Mouse (Mus musculus): ENCODE measurements around the gene Bod1. TPM values are rescaled to one million over a fixed set of nuclear protein-coding genes. Genes with fewer than 3 reads are reported as not detected.

Bod1 gene
- total RNA-seq (2014; rRNA removed) (123 and 131 TPM in 2 replicates), polyA plus RNA-seq (2015; fragmentation: Nextera tagmentation; extraction: Ambion mirVana) (147 and 160 TPM in 2 replicates)

DNA sequence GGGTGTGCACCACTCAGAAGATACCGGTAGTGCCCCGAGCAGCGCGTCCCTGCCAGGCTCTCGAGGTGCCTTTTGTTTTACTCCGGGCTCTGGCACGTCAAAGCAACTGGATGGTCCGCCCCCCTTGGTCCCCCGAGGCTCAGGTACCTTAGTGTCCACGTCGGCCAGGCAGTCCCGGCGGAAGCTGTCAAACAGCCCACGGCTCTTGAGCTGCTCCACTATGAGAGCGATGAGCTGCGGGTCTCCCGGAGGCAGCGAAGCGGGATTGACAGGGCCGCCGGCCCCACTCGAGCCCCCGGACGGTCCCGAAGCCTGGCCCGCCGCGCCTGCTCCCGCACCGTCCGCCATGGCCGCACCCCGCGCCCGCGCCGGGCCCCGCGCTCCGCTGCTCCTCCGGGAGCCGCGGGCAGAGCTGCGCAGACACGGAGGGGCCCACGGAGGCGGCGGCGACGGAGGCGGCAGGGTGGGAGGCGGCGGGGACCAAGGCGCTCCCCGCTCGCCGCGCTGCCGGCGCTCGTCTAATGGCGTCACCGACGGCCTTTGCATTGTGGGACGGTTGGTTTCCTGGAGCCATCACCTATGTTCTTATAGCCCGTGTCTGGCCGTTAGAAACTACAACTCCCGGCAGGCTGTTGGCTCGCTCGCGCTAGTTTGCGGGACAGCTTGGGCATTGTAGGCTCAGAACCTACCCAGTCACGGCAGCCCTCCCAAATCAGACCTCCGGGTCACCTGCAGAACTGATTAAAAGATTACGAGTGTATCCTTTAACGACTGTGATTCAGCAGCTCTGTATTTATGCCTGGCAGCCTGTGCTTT, at the start of gene Bod1:
Gene Bod1, minus strand, starts transcription at position 532 of the 816 bp plus-strand sequence.
- WGBS: under 1% methylated on average over 73 of the region's 76 CpGs
- ATAC-seq (peak; percentile 98), DNase-seq (peak; percentile 97)
- peak within 1 kb of the TSS; percentile 75 for H3K27ac ChIP-seq (ENCODE audit: low read depth, low read length)
- H3K27me3 ChIP-seq (ENCODE audit: insufficient read depth, low read length): no peaks in the 10 kb centered on the region
- H3K4me2 ChIP-seq (ENCODE audit: low read depth): peak within 1 kb of the TSS; percentile 66
- H3K4me1 ChIP-seq (ENCODE audit: insufficient read depth): peaks cover 9% of the 10 kb centered on the region
- peak within 1 kb of the TSS; percentile 80 for H3K4me3 ChIP-seq (ENCODE audit: low read depth, low read length)
- no peak for TF ChIP-seq CTCF (IDR thresholded peaks at IDR 0.05; ENCODE audit: low read depth)
- H3K9ac ChIP-seq: peak within 1 kb of the TSS; percentile 91
- no peaks in the 10 kb centered on the region for H3K9me3 ChIP-seq (ENCODE audit: low read length)
- peaks cover 22% of the 10 kb centered on the region for H3K36me3 ChIP-seq (ENCODE audit: insufficient read depth)

DNA sequence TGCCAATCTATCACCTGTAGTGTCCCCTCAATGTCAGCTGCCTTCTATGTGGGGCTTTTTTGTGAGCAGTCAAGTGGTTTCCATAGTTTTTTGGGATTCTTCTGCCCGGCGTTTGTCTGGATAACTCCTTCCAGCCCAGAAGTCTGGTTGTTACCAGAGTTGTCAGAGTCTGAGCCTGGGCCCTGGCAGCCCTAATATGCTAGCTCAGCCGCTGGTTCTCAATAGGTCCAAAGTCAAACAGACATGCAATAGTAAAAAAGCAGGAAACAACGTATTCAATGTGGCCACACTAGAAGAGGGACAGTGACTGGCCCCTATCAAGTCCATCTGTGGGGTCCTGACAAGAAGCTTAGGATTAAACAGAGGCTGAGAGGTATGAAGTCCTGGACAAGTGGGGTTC, 47.4 kb upstream of the Bod1 start:
- no peak for ATAC-seq
- no peak overlapping the region for H3K27ac ChIP-seq (ENCODE audit: low read depth, low read length)
- H3K4me3 ChIP-seq (ENCODE audit: low read depth, low read length): no peak overlapping the region
- no peak overlapping the region for H3K4me2 ChIP-seq (ENCODE audit: low read depth)
- WGBS: 89% methylated on average over 4 of the region's 4 CpGs
- no peaks in the 10 kb centered on the region for H3K27me3 ChIP-seq (ENCODE audit: insufficient read depth, low read length)
- H3K4me1 ChIP-seq (ENCODE audit: insufficient read depth): no peaks in the 10 kb centered on the region
- no peaks in the 10 kb centered on the region for H3K9me3 ChIP-seq (ENCODE audit: low read length)
- no peak for DNase-seq
- H3K9ac ChIP-seq: no peak overlapping the region
- TF ChIP-seq CTCF (IDR thresholded peaks at IDR 0.05; ENCODE audit: low read depth): no peak
- H3K36me3 ChIP-seq (ENCODE audit: insufficient read depth): no peaks in the 10 kb centered on the region

DNA sequence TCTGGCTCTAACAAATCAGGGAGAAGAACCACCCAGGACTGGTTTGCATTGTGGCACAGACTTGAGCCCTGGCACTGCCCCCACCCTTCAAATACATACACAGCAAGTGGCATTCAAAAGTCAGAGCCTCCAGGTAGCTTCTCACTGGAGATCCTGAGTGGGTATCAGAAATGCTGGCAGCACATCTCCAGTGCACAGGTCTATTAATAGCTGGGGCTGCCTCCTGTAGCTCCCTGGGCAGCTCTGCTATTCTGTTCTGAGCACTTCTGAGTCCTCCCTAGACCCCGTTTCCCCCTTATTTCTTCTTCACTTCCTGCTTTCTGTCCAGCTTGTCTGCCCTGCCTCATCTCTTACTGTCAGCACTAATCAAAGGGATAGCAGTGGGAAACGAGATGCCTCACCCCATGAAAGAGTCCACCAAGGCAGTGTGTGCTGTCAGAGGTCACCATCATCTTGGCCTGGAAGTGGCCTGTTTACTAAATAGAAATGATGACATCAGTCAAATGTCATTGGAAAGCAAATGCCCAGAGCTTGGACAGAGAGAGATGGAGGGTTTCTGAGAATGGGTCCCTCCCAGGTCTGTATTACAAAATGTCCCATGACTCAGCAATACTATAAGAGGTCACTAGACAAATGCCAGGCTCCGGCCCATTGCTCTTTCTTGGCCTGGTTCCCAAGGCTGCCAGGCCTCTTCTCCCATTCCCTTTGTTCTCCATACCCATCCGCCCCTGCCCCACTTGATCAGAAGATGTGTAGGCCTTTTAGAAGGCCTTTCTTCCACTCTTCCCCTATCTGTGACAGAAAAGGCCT, 46.4 kb upstream of the Bod1 start:
- H3K9me3 ChIP-seq (ENCODE audit: low read length): no peaks in the 10 kb centered on the region
- no peak overlapping the region for H3K4me3 ChIP-seq (ENCODE audit: low read depth, low read length)
- no peaks in the 10 kb centered on the region for H3K36me3 ChIP-seq (ENCODE audit: insufficient read depth)
- no peak overlapping the region for H3K4me2 ChIP-seq (ENCODE audit: low read depth)
- H3K4me1 ChIP-seq (ENCODE audit: insufficient read depth): no peaks in the 10 kb centered on the region
- TF ChIP-seq CTCF (IDR thresholded peaks at IDR 0.05; ENCODE audit: low read depth): no peak
- WGBS: 68% methylated on average over 4 of the region's 4 CpGs
- H3K27me3 ChIP-seq (ENCODE audit: insufficient read depth, low read length): no peaks in the 10 kb centered on the region
- H3K9ac ChIP-seq: no peak overlapping the region
- no peak overlapping the region for H3K27ac ChIP-seq (ENCODE audit: low read depth, low read length)
- no peak for DNase-seq
- ATAC-seq: no peak

DNA sequence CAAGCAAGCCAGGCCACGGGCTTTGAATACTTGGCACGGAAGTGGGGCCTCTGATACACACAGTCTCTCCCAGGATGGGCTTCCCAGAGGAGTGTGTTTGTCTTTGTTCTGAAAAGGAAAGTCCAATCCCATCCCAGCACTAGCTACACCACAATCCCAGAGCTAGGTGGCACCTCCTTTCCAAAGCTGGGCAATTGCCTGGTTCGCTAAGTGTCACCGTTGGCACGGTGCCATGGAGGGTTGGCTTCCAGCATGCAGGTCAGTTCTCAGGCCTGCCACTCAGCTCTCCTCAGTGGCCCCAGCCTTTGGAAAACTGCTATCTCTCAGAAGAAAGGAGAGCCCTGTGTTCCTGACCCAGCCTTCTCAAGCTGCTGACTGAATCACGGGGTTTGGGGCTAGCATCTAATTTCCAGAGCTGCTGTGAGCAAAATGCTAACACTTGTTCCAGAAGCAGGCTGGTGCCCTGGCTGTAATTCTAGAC, 42.0 kb upstream of the Bod1 start:
- H3K9me3 ChIP-seq (ENCODE audit: low read length): no peaks in the 10 kb centered on the region
- no peaks in the 10 kb centered on the region for H3K27me3 ChIP-seq (ENCODE audit: insufficient read depth, low read length)
- DNase-seq (peak; percentile 85), ATAC-seq (peak; percentile 93)
- peak overlapping the region; percentile 46; the same call in 1 of the 2 replicates for H3K27ac ChIP-seq (ENCODE audit: low read depth, low read length)
- no peak overlapping the region for H3K4me3 ChIP-seq (ENCODE audit: low read depth, low read length)
- no peak overlapping the region for H3K9ac ChIP-seq
- no peaks in the 10 kb centered on the region for H3K36me3 ChIP-seq (ENCODE audit: insufficient read depth)
- TF ChIP-seq CTCF (IDR thresholded peaks at IDR 0.05; ENCODE audit: low read depth): peak; percentile 42
- WGBS: 35% methylated on average over 6 of the region's 6 CpGs
- no peaks in the 10 kb centered on the region for H3K4me1 ChIP-seq (ENCODE audit: insufficient read depth)
- no peak overlapping the region for H3K4me2 ChIP-seq (ENCODE audit: low read depth)

DNA sequence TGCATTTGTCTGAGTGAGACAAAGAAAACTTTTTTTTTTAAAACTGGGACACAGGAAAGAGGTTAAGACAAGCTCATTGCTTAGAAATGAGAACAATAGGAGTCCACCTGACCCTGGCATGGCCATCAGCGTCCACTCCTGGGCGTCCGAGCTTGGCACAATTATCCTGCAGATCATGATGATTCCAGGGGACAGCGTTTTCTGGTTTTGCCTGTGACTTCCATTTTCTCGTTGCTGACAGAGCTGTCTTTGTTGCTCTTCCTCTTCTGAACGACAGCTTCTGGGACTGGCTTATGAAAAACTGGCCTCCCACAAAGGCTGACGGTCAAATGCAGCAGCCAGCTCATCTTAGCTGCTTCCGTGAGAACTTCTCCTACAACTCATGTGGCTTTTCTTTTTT, 41.4 kb upstream of the Bod1 start:
- no peaks in the 10 kb centered on the region for H3K36me3 ChIP-seq (ENCODE audit: insufficient read depth)
- ATAC-seq: peak; percentile 14
- H3K9me3 ChIP-seq (ENCODE audit: low read length): no peaks in the 10 kb centered on the region
- no peak overlapping the region for H3K4me3 ChIP-seq (ENCODE audit: low read depth, low read length)
- DNase-seq: no peak
- H3K4me2 ChIP-seq (ENCODE audit: low read depth): no peak overlapping the region
- 26% methylated on average over 8 of the region's 8 CpGs for WGBS
- H3K4me1 ChIP-seq (ENCODE audit: insufficient read depth): no peaks in the 10 kb centered on the region
- H3K9ac ChIP-seq: no peak overlapping the region
- TF ChIP-seq CTCF (IDR thresholded peaks at IDR 0.05; ENCODE audit: low read depth): no peak
- H3K27me3 ChIP-seq (ENCODE audit: insufficient read depth, low read length): no peaks in the 10 kb centered on the region
- peak overlapping the region; percentile 46 for H3K27ac ChIP-seq (ENCODE audit: low read depth, low read length)

DNA sequence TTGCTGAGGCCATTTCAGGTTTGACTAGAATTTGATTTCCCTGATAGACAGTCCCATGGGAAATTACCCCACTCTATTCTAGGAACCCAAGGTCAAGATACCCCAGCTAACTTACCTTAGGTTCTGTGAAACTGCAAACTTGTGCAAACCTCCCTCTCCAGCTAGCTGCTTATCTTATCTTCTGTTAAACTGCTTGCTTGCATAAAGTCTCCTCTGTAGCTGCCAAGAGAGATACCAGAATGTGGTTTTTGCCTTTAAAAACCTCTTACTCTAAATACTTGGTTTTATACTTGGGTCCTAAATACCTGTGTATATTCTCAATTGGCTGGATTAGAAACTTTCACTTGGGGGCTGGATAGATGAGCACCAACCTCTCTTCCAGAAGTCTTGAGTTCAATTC, 36.1 kb upstream of the Bod1 start:
- H3K4me1 ChIP-seq (ENCODE audit: insufficient read depth): no peaks in the 10 kb centered on the region
- no peaks in the 10 kb centered on the region for H3K27me3 ChIP-seq (ENCODE audit: insufficient read depth, low read length)
- no peak overlapping the region for H3K4me3 ChIP-seq (ENCODE audit: low read depth, low read length)
- no peak for ATAC-seq
- no peaks in the 10 kb centered on the region for H3K36me3 ChIP-seq (ENCODE audit: insufficient read depth)
- H3K9ac ChIP-seq: no peak overlapping the region
- no peak overlapping the region for H3K27ac ChIP-seq (ENCODE audit: low read depth, low read length)
- no peak for DNase-seq
- H3K4me2 ChIP-seq (ENCODE audit: low read depth): no peak overlapping the region
- no peak for TF ChIP-seq CTCF (IDR thresholded peaks at IDR 0.05; ENCODE audit: low read depth)
- H3K9me3 ChIP-seq (ENCODE audit: low read length): peaks cover 6% of the 10 kb centered on the region; the same call in 1 of the 2 replicates

All from forebrain, postnatal 0 days (tissue).